In the genomic region with DNA sequence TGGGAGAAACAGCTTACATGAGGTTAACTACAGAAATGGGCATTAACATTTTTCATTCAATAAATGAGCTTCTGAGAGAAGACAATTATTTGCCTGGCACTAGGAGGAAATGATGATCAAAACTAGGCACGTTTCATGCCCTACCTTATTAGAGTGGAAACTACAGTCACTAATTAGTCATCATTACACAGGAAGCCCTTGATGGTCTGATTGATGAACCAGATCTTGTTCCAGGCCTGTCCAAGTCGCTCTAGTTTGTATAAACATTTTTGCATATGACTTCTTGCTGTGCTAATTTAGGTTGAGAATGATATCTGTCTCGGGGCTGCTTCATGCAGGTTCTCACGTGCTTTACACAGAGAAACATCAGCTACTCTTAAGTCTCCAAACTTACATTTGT, we compare ENCODE assay signal across 8 mouse cellular contexts.
"Had no signal": no experiment of that assay in that cellular context is flagged by ENCODE, and none has a peak within 500 bp of the region (broad histone marks: within the 10 kb centered on the region; RNA-seq: fewer than 3 reads in every experiment).

No protein-coding gene starts in this region.

- DNase-seq: kidney, postnatal 25 days; lung, embryonic 14.5 days; lung, postnatal 10 days; lung, postnatal 4 days; thymus, adult 2 months; thymus, postnatal 36 days had no signal

- ATAC-seq: liver, embryonic 12.5 days; midbrain, embryonic 16.5 days had no signal
